Mouse (Mus musculus): ENCODE measurements at regions not wholly inside any gene's neighbourhood (a gene's known extent, or its start where the extent isn't known, plus 50 kb on each side); places are given as distances from the start of the nearest gene placed in this dataset.
A peak's percentile ranks its signal among the peaks of the same experiment; 100 is the strongest.

- no peak overlapping the region for H3K9ac ChIP-seq (replicated peaks)
- ATAC-seq: peak; percentile 92
- WGBS: 2% methylated on average over 10 of the region's 10 CpGs
These were observed 179.3 kb upstream of the Tle4 start for GRCm38 (mm10) chr19:14777198-14777597.

GRCm38 (mm10) chr19:14776791-14777190 is 178.9 kb upstream of the Tle4 start:
- no peak for ATAC-seq
- Histone ChIP-seq H3K4me3 (replicated peaks) (no peak overlapping the region), H3K27ac (peak overlapping the region; percentile 68), H3K4me1 (replicated peaks) (peaks cover 11% of the 10 kb centered on the region; the same call in 1 of the 2 replicates), H3K9me3 (no peaks in the 10 kb centered on the region), H3K9ac (replicated peaks) (no peak overlapping the region), H3K4me2 (replicated peaks) (peak overlapping the region; percentile 48), H3K27me3 (0 out of 2 replicates have a peak, but pooled peaks cover 2% of the 10 kb centered on the region), H3K36me3 (no peaks in the 10 kb centered on the region)
- 28% methylated on average over 5 of the region's 5 CpGs for WGBS

More at GRCm38 (mm10) chr19:14777198-14777597, 179.3 kb upstream of the Tle4 start:
- no peaks in the 10 kb centered on the region for H3K9me3 ChIP-seq
- H3K4me1 ChIP-seq (replicated peaks): peaks cover 11% of the 10 kb centered on the region; the same call in 1 of the 2 replicates
- H3K27ac ChIP-seq: no peak overlapping the region
- H3K4me3 ChIP-seq (replicated peaks): peak overlapping the region; percentile 14; the same call in 1 of the 2 replicates
- 0 out of 2 replicates have a peak, but pooled peaks cover 2% of the 10 kb centered on the region for H3K27me3 ChIP-seq
- H3K4me2 ChIP-seq (replicated peaks): peak overlapping the region; percentile 48
- H3K36me3 ChIP-seq: no peaks in the 10 kb centered on the region

GRCm38 (mm10) chr19:14772794-14773193 is 174.9 kb upstream of the Tle4 start:
- no peak overlapping the region for H3K27ac ChIP-seq
- no peak overlapping the region for H3K4me2 ChIP-seq (replicated peaks)
- no peaks in the 10 kb centered on the region for H3K36me3 ChIP-seq
- no peak for ATAC-seq
- no peak overlapping the region for H3K9ac ChIP-seq (replicated peaks)
- H3K4me1 ChIP-seq (replicated peaks): peaks cover 10% of the 10 kb centered on the region; the same call in 1 of the 2 replicates
- 40% methylated on average over 2 of the region's 2 CpGs for WGBS
- no peaks in the 10 kb centered on the region for H3K9me3 ChIP-seq
- no peak overlapping the region for H3K4me3 ChIP-seq (replicated peaks)
- H3K27me3 ChIP-seq: no peaks in the 10 kb centered on the region

GRCm38 (mm10) chr19:14752646-14753045 is 154.8 kb upstream of the Tle4 start:
- no peak for ATAC-seq
- Histone ChIP-seq H3K27me3 (0 out of 2 replicates have a peak, but pooled peaks cover 4% of the 10 kb centered on the region), H3K9ac (replicated peaks) (no peak overlapping the region), H3K4me3 (replicated peaks) (no peak overlapping the region), H3K4me1 (replicated peaks) (no peaks in the 10 kb centered on the region), H3K4me2 (replicated peaks) (no peak overlapping the region), H3K27ac (no peak overlapping the region), H3K36me3 (no peaks in the 10 kb centered on the region), H3K9me3 (no peaks in the 10 kb centered on the region)

DNA sequence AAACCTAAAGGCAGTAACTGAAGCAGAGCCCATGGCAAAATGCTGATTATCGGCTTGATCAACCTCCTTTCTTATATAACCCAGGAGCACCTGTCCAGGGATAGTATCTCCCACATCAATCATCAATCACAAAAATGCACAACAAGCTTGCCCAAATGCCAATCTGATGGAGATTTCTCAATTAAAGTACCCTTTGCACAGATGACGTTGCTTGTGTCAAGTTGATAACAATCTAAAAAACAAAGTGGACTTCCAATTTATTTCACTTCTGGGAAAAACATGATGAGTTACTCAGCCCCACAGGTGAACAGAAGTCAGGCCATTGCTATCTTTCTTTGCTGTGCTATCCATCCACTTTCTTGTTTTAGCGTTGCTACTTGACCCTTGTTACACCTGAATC is 144.5 kb upstream of the Tle4 start:
- ATAC-seq: no peak
- no peaks in the 10 kb centered on the region for H3K4me1 ChIP-seq (replicated peaks)
- H3K4me2 ChIP-seq (replicated peaks): no peak overlapping the region
- no peak overlapping the region for H3K27ac ChIP-seq
- no peak overlapping the region for H3K9ac ChIP-seq (replicated peaks)
- H3K27me3 ChIP-seq: 0 out of 2 replicates have a peak, but pooled peaks cover 5% of the 10 kb centered on the region
- no peaks in the 10 kb centered on the region for H3K9me3 ChIP-seq
- 97% methylated on average over 3 of the region's 3 CpGs for WGBS
- H3K36me3 ChIP-seq: no peaks in the 10 kb centered on the region
- no peak overlapping the region for H3K4me3 ChIP-seq (replicated peaks)

GRCm38 (mm10) chr19:14740936-14741335 is 143.1 kb upstream of the Tle4 start:
- 100% methylated on average over 1 of the region's 1 CpGs for WGBS
- Histone ChIP-seq H3K9ac (replicated peaks) (no peak overlapping the region), H3K36me3 (no peaks in the 10 kb centered on the region), H3K4me1 (replicated peaks) (no peaks in the 10 kb centered on the region), H3K27me3 (0 out of 2 replicates have a peak, but pooled peaks cover 1% of the 10 kb centered on the region), H3K4me3 (replicated peaks) (no peak overlapping the region), H3K9me3 (no peaks in the 10 kb centered on the region), H3K27ac (no peak overlapping the region), H3K4me2 (replicated peaks) (no peak overlapping the region)
- no peak for ATAC-seq

- Histone ChIP-seq H3K4me3 (replicated peaks) (no peak overlapping the region), H3K27ac (no peak overlapping the region), H3K9me3 (no peaks in the 10 kb centered on the region), H3K27me3 (no peaks in the 10 kb centered on the region), H3K4me1 (replicated peaks) (no peaks in the 10 kb centered on the region), H3K36me3 (no peaks in the 10 kb centered on the region), H3K9ac (replicated peaks) (no peak overlapping the region), H3K4me2 (replicated peaks) (no peak overlapping the region)
- WGBS: 97% methylated on average over 1 of the region's 1 CpGs
- ATAC-seq: no peak
These were observed 142.3 kb upstream of the Tle4 start for GRCm38 (mm10) chr19:14740139-14740538.

DNA sequence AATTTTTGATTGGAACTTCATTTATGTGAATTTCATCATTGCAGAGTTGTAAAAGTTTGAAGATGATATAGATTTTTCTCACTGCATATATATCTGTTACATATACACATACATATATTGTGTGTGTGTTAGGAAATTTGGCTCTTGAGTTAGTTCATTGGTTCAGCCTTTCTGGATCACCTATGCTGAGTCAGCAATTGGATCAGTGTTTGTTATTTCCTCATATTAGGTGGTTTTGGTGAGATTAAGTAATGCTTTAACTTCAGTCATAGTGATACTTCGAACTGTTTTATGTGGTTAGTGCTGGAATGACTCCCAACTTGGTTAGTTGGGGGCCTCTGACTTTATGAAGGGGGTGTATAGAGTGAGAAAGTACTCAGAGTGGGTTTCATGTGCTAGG is 138.7 kb upstream of the Tle4 start:
- Histone ChIP-seq H3K36me3 (no peaks in the 10 kb centered on the region), H3K9me3 (no peaks in the 10 kb centered on the region), H3K4me2 (replicated peaks) (no peak overlapping the region), H3K4me1 (replicated peaks) (no peaks in the 10 kb centered on the region), H3K9ac (replicated peaks) (no peak overlapping the region), H3K27me3 (no peaks in the 10 kb centered on the region), H3K27ac (no peak overlapping the region), H3K4me3 (replicated peaks) (no peak overlapping the region)
- ATAC-seq: no peak
- WGBS: 98% methylated on average over 1 of the region's 1 CpGs

DNA sequence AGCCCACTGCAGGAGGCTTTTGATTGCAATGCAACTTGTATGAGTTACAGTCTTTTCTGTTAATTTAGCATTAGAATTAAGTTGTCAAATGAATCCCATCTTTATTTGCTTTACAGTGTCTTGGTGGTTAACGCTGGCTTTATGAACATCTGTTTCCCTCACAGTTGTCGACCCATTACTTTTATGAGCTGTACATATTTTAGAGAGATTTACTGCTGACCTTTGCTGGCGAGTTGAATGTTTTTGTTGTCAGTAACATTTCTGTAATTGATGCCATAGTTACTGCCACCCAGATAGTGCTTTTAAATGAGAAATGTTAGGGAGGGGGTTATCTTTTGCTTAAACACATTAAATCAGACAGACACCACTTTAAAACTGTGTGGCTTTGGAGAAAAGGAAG is 127.5 kb upstream of the Tle4 start:
- no peaks in the 10 kb centered on the region for H3K9me3 ChIP-seq
- no peak overlapping the region for H3K27ac ChIP-seq
- no peak overlapping the region for H3K4me2 ChIP-seq (replicated peaks)
- no peaks in the 10 kb centered on the region for H3K36me3 ChIP-seq
- H3K27me3 ChIP-seq: no peaks in the 10 kb centered on the region; the same call in 1 of the 2 replicates
- H3K9ac ChIP-seq (replicated peaks): no peak overlapping the region
- WGBS: 73% methylated on average over 3 of the region's 3 CpGs
- no peak for ATAC-seq
- no peak overlapping the region for H3K4me3 ChIP-seq (replicated peaks)
- no peaks in the 10 kb centered on the region for H3K4me1 ChIP-seq (replicated peaks)

DNA sequence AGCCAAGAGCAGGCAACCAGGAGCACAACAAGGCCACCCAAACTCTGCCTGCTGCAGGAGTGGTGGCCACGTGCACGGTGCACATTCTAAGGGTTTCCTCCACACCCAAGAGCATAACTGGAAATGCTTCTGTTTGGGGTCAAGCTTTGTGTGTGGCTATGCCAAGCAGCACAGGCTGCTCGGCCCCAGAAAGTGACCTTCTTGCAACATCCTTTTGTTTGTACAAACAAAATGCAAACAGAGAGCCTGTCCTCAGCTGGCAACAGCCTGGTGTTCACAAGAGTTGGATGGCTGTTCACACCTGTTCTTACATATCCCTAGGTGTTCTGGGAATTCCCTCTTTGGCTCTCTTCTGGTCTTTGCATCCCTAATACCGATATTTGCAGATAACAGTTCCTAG is 126.8 kb upstream of the Tle4 start:
- Histone ChIP-seq H3K27ac (no peak overlapping the region), H3K4me2 (replicated peaks) (no peak overlapping the region), H3K9ac (replicated peaks) (no peak overlapping the region), H3K4me3 (replicated peaks) (no peak overlapping the region), H3K4me1 (replicated peaks) (no peaks in the 10 kb centered on the region), H3K36me3 (no peaks in the 10 kb centered on the region), H3K27me3 (no peaks in the 10 kb centered on the region; the same call in 1 of the 2 replicates), H3K9me3 (no peaks in the 10 kb centered on the region)
- 82% methylated on average over 4 of the region's 4 CpGs for WGBS
- no peak for ATAC-seq

DNA sequence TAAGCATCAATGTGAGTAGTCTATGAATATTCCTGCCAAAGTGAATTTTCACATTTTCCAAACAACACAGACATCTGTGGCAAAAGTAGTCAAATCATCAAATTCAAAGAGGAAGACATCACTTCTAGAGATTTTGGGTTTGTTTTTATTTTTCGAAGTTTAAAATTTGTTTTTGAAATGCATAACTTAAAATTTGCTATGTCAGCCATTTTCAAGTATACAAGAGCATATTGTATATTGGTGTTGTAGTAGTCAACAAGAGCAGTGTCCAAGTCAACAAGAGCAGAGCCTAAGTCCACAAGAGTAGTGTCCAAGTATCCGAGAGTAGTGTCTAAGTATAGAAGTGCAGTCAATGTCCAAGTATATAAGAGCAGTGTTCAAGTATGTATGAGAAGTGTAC is 107.9 kb upstream of the Tle4 start:
- ATAC-seq: no peak
- Histone ChIP-seq H3K9ac (replicated peaks) (no peak overlapping the region), H3K36me3 (no peaks in the 10 kb centered on the region), H3K4me3 (replicated peaks) (no peak overlapping the region), H3K27ac (no peak overlapping the region), H3K9me3 (no peaks in the 10 kb centered on the region), H3K27me3 (no peaks in the 10 kb centered on the region), H3K4me2 (replicated peaks) (no peak overlapping the region), H3K4me1 (replicated peaks) (0 out of 2 replicates have a peak, but pooled peaks cover 2% of the 10 kb centered on the region)
- 93% methylated on average over 2 of the region's 2 CpGs for WGBS

DNA sequence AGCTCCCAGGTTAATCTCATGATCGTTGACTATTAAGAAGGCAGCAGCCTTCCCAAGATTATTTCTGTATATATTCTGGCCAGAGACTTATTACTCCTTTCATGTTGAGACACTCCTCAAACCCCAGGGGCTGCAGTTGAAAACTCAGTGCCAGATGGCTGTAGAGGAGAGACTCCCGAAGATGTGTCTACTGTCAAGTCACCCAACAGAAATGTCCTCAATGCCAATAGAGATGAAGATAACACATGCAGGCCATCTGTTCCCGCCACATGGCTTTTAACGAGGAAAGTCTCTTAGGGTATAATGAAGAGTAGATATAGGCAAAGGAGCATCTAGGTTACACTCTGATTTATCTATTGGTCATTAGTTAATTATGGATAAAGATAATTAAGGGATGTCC is 103.3 kb upstream of the Tle4 start:
- Histone ChIP-seq H3K36me3 (no peaks in the 10 kb centered on the region), H3K4me1 (replicated peaks) (no peaks in the 10 kb centered on the region), H3K9me3 (0 out of 2 replicates have a peak, but pooled peaks cover 4% of the 10 kb centered on the region), H3K4me3 (replicated peaks) (no peak overlapping the region), H3K27me3 (no peaks in the 10 kb centered on the region), H3K4me2 (replicated peaks) (no peak overlapping the region), H3K9ac (replicated peaks) (no peak overlapping the region), H3K27ac (no peak overlapping the region)
- WGBS: 76% methylated on average over 4 of the region's 4 CpGs
- ATAC-seq: no peak

DNA sequence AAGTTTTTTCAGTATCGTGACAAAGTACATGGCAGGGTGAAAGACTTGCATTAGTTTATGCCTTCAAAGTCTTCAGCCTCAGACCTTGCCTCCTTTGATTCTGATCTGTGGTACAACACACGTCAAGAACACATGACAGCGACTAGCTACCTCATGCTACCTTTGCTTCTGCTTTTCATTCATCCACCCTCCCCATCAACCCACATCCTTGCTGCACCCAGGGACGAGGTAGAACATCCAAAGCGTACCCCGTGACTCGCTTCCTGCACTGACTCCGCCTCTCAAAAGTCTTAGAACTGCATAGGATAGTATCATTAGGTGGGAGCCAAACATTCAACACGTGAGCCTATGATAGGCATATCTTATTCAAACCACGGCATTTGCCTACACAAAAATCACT is 97.5 kb upstream of the Tle4 start:
- H3K27me3 ChIP-seq: no peaks in the 10 kb centered on the region
- no peak overlapping the region for H3K4me2 ChIP-seq (replicated peaks)
- 93% methylated on average over 10 of the region's 10 CpGs for WGBS
- no peak overlapping the region for H3K4me3 ChIP-seq (replicated peaks)
- H3K27ac ChIP-seq: no peak overlapping the region
- no peaks in the 10 kb centered on the region for H3K4me1 ChIP-seq (replicated peaks)
- H3K9ac ChIP-seq (replicated peaks): no peak overlapping the region
- 0 out of 2 replicates have a peak, but pooled peaks cover 4% of the 10 kb centered on the region for H3K9me3 ChIP-seq
- no peak for ATAC-seq
- H3K36me3 ChIP-seq: no peaks in the 10 kb centered on the region
